Mouse (Mus musculus) left cerebral cortex, adult 8-10 months (tissue): ENCODE measurements at regions not wholly inside any gene's neighbourhood (a gene's known extent, or its start where the extent isn't known, plus 50 kb on each side); places are given as distances from the start of the nearest gene placed in this dataset.

Experiments
- DNase-seq, 2 experiments: peaks; one replicate each; pipeline ENCODE4 v3.0.0; 2022; ENCODE audit warnings: low spot score in 2 of 2

- DNase-seq, result no peak
These were observed 175.0 kb downstream of the Mycn start for GRCm38 (mm10) chr12:12766510-12767304.

- DNase-seq, result no peak
These were observed 176.1 kb downstream of the Mycn start for GRCm38 (mm10) chr12:12765490-12766058.

- no peak for DNase-seq
These were observed 176.7 kb downstream of the Mycn start for GRCm38 (mm10) chr12:12765055-12765454.

- no peak for DNase-seq
These were observed 177.1 kb downstream of the Mycn start for GRCm38 (mm10) chr12:12764586-12764985.

GRCm38 (mm10) chr12:12756301-12756948 lies 185.3 kb downstream of the Mycn start:
- DNase-seq, result no peak

GRCm38 (mm10) chr12:12753849-12754248 lies 187.9 kb downstream of the Mycn start:
- no peak for DNase-seq

- no peak for DNase-seq
These were observed 189.9 kb downstream of the Mycn start for GRCm38 (mm10) chr12:12751670-12752426.

GRCm38 (mm10) chr12:12749690-12750089 lies 192.0 kb downstream of the Mycn start:
- no peak for DNase-seq

GRCm38 (mm10) chr12:12746852-12747454 lies 194.8 kb downstream of the Mycn start:
- DNase-seq, result no peak

- DNase-seq, result no peak
These were observed 197.2 kb downstream of the Mycn start for GRCm38 (mm10) chr12:12744492-12744891.

- DNase-seq, result no peak
These were observed 202.9 kb downstream of the Mycn start for GRCm38 (mm10) chr12:12738631-12739331.

- DNase-seq, result no peak
These were observed 215.9 kb downstream of the Mycn start for GRCm38 (mm10) chr12:12725797-12726196.

- DNase-seq, result no peak
These were observed 216.6 kb downstream of the Mycn start for GRCm38 (mm10) chr12:12725075-12725474.

GRCm38 (mm10) chr12:12723724-12724487 lies 217.8 kb downstream of the Mycn start:
- no peak for DNase-seq

- no peak for DNase-seq
These were observed 218.6 kb downstream of the Mycn start for GRCm38 (mm10) chr12:12722982-12723661.

GRCm38 (mm10) chr12:12716691-12717090 lies 225.0 kb downstream of the Mycn start:
- peak in 1 of 2 experiments; percentile 17 for DNase-seq

GRCm38 (mm10) chr12:12715956-12716669 lies 225.6 kb downstream of the Mycn start:
- peak in 1 of 2 experiments; percentile 56 for DNase-seq

- DNase-seq, result peak in 1 of 2 experiments; percentile 54
These were observed 226.2 kb downstream of the Mycn start for GRCm38 (mm10) chr12:12715528-12715927.

GRCm38 (mm10) chr12:12710184-12710609 lies 231.5 kb downstream of the Mycn start:
- DNase-seq, result no peak
